Mouse (Mus musculus) embryonic stem cell, embryonic (primary cell): Measurements from ENCODE around the gene Mocs3.

Source experiments
- CTCF ChIA-PET, 4 experiments: fragments of 300-600 bp in 2 of 4; fragments of 350-600 bp in 2 of 4; sonication (Branson Sonifier 250); formaldehyde crosslinking; loops; one replicate each; lab custom pipeline; 2022; ENCODE audit warnings: inconsistent platforms in 2 of 4; lab: Charles Lee
- POLR2A ChIA-PET, 4 experiments: fragments of 300-600 bp in 2 of 4; fragments of 350-600 bp in 2 of 4; sonication (Branson Sonifier 250); formaldehyde crosslinking; loops; one replicate each; lab custom pipeline; 2022; ENCODE audit warnings: antibody characterized with exemption in 4 of 4, inconsistent platforms in 1 of 4; lab: Charles Lee

The Mocs3 gene

DNA sequence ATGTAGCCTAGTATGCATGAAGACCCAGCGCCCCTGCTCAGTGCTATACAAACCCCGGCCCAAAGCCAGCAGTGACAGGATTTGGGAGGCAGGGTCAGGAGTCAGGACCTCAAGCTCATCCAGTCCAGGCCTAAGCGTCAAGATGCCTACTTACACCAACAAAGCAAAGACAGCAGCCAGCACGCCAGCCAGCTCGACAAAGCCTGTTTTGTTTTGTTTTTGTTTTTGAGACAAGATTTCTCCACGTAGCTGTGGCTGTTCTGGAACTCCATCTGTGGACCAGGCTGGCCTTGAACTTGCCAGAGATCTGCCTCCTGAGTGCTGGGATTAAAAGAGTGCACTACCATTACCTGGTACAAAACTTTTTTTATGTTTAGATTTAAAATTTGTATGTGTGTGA is 7.1 kb upstream of the Mocs3 start:
- ChIA-PET POLR2A (interaction anchor here in 2 of 4 experiments (0.8 to 12.9 kb wide), 6 partner anchors 8 to 35 kb away, joined by 3 to 101 read pairs (median 5); no protein-coding TSS in a partner anchor), CTCF (interaction anchor here in 1 of 4 experiments (0.6 kb wide), 1 partner anchor 654 kb away, joined by 5 read pairs; no protein-coding TSS in a partner anchor)

- CTCF ChIA-PET: interaction anchor here (0.7 to 3.3 kb wide), 8 partner anchors 9 to 1278 kb away, joined by 3 to 12 read pairs (median 4); partner anchors contain the start of gene Adnp (in 1 of the 4)
- POLR2A ChIA-PET: interaction anchor here in 3 of 4 experiments (0.6 to 12.9 kb wide), 21 partner anchors 8 to 1562 kb away, joined by 3 to 101 read pairs (median 5); partner anchors contain the start of gene Adnp (in 2 of the 3)
These were observed 1.1 kb upstream of the Mocs3 start for GRCm38 (mm10) chr2:168229116-168230025.

DNA sequence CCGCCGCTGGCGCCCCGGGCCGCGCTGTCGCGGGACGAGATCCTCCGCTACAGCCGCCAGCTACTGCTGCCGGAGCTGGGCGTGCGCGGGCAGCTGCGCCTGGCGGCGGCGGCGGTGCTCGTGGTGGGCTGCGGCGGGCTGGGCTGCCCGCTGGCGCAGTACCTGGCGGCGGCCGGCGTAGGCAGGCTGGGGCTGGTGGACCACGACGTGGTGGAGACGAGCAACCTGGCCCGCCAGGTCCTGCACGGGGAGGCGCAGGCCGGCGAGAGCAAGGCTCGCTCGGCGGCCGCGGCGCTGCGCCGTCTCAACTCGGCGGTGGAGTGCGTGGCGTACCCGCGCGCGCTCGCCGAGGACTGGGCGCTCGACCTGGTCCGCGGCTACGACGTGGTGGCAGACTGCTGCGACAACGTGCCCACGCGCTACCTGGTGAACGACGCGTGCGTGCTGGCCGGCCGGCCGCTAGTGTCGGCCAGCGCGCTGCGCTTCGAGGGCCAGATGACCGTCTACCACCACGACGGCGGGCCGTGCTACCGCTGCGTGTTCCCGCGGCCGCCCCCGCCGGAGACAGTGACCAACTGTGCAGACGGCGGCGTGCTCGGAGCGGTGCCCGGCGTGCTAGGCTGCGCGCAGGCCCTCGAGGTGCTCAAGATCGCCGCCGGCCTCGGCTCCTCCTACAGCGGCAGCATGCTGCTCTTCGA is 500 bp downstream of the Mocs3 start:
- ChIA-PET CTCF (interaction anchor here in 3 of 4 experiments (0.5 to 3.3 kb wide), 8 partner anchors 11 to 116 kb away, joined by 3 to 12 read pairs (median 4); partner anchors contain the start of gene Adnp (in 2 of the 3)), POLR2A (interaction anchor here in 3 of 4 experiments (0.6 to 12.9 kb wide), 31 partner anchors 8 to 461 kb away, joined by 3 to 101 read pairs (median 5); partner anchors contain the start of genes Adnp (in 3 of the 3), Pard6b (in 1 of the 3) and Ptpn1 (in 1 of the 3))

GRCm38 (mm10) chr2:168231471-168231829 is 1.0 kb downstream of the Mocs3 start:
- ChIA-PET POLR2A (interaction anchor here in 3 of 4 experiments (0.6 to 12.9 kb wide), 24 partner anchors 9 to 611 kb away, joined by 3 to 101 read pairs (median 4); partner anchors contain the start of genes Adnp (in 2 of the 3) and Pard6b (in 1 of the 3)), CTCF (interaction anchor here in 2 of 4 experiments (0.7 to 3.3 kb wide), 5 partner anchors 17 to 114 kb away, joined by 3 to 12 read pairs (median 8); partner anchors contain the start of gene Adnp (in 1 of the 2))

DNA sequence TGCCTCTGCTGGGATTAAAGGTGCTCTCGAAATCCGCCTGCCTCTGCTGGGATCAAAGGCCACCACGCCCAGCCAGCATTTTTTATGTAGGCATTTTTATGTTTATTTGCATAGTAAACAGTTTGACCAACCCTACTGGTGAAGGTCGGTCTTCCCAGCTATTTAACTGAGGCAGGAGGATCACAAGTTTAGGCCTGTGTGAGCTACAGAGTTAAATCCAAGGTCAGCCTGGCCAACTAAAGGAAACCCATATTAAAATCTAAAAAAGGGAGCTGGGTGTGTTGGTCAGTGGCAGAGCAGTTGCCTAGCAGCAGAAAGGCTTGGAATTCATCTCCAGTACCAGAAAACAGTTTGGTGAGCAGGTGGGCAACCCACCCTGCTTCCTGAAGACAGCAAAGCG is 2.9 kb downstream of the Mocs3 start:
- ChIA-PET POLR2A (interaction anchor here (0.6 to 12.9 kb wide), 54 partner anchors 9 to 605 kb away, joined by 3 to 101 read pairs (median 4); partner anchors contain the start of genes Adnp (in 3 of the 4) and Pard6b (in 1 of the 4)), CTCF (interaction anchor here (0.6 to 2.5 kb wide), 17 partner anchors 9 to 509 kb away, joined by 3 to 16 read pairs (median 5); partner anchors contain the start of genes Adnp (in 2 of the 4) and Atp9a (in 1 of the 4))

GRCm38 (mm10) chr2:168238335-168238734 is 7.9 kb downstream of the Mocs3 start:
- ChIA-PET CTCF (interaction anchor here in 2 of 4 experiments (1.0 to 1.3 kb wide), 3 partner anchors 9 to 84 kb away, joined by 3 to 5 read pairs (median 3); no protein-coding TSS in a partner anchor), POLR2A (interaction anchor here in 2 of 4 experiments (0.8 to 1.7 kb wide), 4 partner anchors 8 to 84 kb away, joined by 3 to 7 read pairs (median 4); partner anchors contain the start of genes Dpm1 (in 1 of the 2), Gm20716 (in 1 of the 2) and Mocs3 (in 1 of the 2))

- ChIA-PET POLR2A (interaction anchor here in 1 of 4 experiments (1.8 to 2.2 kb wide), 2 partner anchors 10 to 35 kb away, joined by 5 to 7 read pairs; partner anchors contain the start of gene Adnp), CTCF (interaction anchor here in 3 of 4 experiments (0.6 to 1.2 kb wide), 3 partner anchors 9 to 88 kb away, joined by 3 to 5 read pairs (median 4); no protein-coding TSS in a partner anchor)
These were observed 12.4 kb downstream of the Mocs3 start for GRCm38 (mm10) chr2:168242841-168243240.

- ChIA-PET POLR2A (interaction anchor here in 1 of 4 experiments (1.8 to 2.2 kb wide), 2 partner anchors 11 to 36 kb away, joined by 5 to 7 read pairs; partner anchors contain the start of gene Adnp), CTCF (interaction anchor here in 2 of 4 experiments (1.0 to 1.2 kb wide), 2 partner anchors 10 to 89 kb away, joined by 3 to 5 read pairs; no protein-coding TSS in a partner anchor)
These were observed 12.9 kb downstream of the Mocs3 start for GRCm38 (mm10) chr2:168243278-168243677.

GRCm38 (mm10) chr2:168245571-168245970 is 15.1 kb downstream of the Mocs3 start:
- ChIA-PET POLR2A (interaction anchor here in 2 of 4 experiments (0.6 to 4.4 kb wide), 5 partner anchors 11 to 131 kb away, joined by 3 to 22 read pairs (median 4); partner anchors contain the start of gene Adnp (in 1 of the 2)), CTCF (interaction anchor here in 3 of 4 experiments (0.5 to 1.6 kb wide), 6 partner anchors 8 to 300 kb away, joined by 3 to 7 read pairs (median 3); no protein-coding TSS in a partner anchor)

GRCm38 (mm10) chr2:168248167-168248855 is 17.9 kb downstream of the Mocs3 start:
- ChIA-PET CTCF (interaction anchor here (0.6 to 2.0 kb wide), 23 partner anchors 8 to 381 kb away, joined by 3 to 10 read pairs (median 4); no protein-coding TSS in a partner anchor), POLR2A (interaction anchor here in 3 of 4 experiments (0.6 to 4.4 kb wide), 5 partner anchors 11 to 185 kb away, joined by 3 to 22 read pairs (median 4); no protein-coding TSS in a partner anchor)

- POLR2A ChIA-PET: interaction anchor here in 2 of 4 experiments (0.6 to 4.4 kb wide), 5 partner anchors 11 to 47 kb away, joined by 3 to 22 read pairs (median 4); no protein-coding TSS in a partner anchor
- CTCF ChIA-PET: interaction anchor here (0.6 to 2.0 kb wide), 23 partner anchors 9 to 905 kb away, joined by 3 to 10 read pairs (median 4); no protein-coding TSS in a partner anchor
These were observed 18.4 kb downstream of the Mocs3 start for GRCm38 (mm10) chr2:168248856-168249245.

DNA sequence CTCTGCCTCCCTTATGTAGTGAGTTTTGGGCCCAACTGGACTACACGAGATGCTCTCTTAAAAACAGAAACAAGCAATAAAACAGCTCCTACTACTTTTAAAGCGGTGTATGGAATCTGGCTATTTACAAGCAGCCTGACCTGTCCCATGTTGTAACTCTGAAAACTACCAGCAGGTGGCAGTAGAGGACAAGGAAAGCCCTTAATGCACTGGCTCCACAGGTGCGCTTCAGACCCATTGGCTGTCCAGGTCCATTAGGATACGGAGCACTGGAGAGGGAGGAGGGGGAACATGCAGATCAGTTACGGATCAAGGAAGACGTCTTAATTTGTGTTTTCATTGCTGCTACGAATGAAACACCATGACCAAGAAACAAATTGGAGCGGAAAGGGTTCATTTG is 19.8 kb downstream of the Mocs3 start:
- CTCF ChIA-PET: interaction anchor here (0.5 to 2.0 kb wide), 32 partner anchors 10 to 643 kb away, joined by 3 to 10 read pairs (median 4); no protein-coding TSS in a partner anchor
- POLR2A ChIA-PET: interaction anchor here in 3 of 4 experiments (0.5 to 1.1 kb wide), 7 partner anchors 10 to 219 kb away, joined by 3 to 5 read pairs (median 3); no protein-coding TSS in a partner anchor

DNA sequence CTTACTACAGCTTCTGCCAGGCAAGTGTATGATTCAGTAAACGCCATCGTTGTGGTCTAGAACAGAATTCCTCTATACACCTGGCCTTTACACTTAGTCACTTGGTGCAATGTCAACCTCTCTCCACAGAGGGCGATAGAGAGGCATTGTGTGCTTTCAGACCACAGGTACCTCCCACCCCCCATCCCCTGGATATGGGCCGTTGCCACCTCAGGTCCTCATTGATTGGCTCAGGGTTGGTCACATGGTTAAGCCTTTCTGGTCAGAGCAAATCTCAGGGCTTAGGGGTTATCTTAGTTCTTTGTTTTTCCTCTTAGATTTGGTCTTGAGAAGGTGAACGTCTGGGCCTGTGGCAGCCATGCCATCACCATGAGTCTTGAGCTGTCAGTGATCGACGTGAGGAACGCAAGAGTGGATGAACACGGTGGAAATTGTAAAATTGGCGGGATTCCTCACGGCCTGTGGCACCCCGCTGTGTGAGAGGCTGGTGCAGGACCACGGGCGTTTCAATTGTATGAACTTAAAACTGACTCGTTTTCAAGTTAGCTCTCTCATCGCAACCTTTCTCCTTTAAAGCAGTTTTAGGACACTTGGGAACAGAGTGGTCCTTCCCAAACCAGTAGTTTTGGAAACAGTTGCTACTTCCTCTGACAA is 22.3 kb downstream of the Mocs3 start:
- ChIA-PET CTCF (interaction anchor here (0.5 to 3.2 kb wide), 36 partner anchors 10 to 589 kb away, joined by 3 to 13 read pairs (median 3); no protein-coding TSS in a partner anchor), POLR2A (interaction anchor here in 3 of 4 experiments (0.6 to 2.9 kb wide), 11 partner anchors 10 to 660 kb away, joined by 3 to 8 read pairs (median 3); partner anchors contain the start of gene Adnp (in 1 of the 3))

- CTCF ChIA-PET: interaction anchor here in 3 of 4 experiments (0.5 to 3.2 kb wide), 22 partner anchors 8 to 588 kb away, joined by 3 to 13 read pairs (median 4); no protein-coding TSS in a partner anchor
- POLR2A ChIA-PET: interaction anchor here in 3 of 4 experiments (0.6 to 2.9 kb wide), 11 partner anchors 9 to 482 kb away, joined by 3 to 15 read pairs (median 4); partner anchors contain the start of gene Adnp (in 2 of the 3)
These were observed 23.4 kb downstream of the Mocs3 start for GRCm38 (mm10) chr2:168253822-168254221.

DNA sequence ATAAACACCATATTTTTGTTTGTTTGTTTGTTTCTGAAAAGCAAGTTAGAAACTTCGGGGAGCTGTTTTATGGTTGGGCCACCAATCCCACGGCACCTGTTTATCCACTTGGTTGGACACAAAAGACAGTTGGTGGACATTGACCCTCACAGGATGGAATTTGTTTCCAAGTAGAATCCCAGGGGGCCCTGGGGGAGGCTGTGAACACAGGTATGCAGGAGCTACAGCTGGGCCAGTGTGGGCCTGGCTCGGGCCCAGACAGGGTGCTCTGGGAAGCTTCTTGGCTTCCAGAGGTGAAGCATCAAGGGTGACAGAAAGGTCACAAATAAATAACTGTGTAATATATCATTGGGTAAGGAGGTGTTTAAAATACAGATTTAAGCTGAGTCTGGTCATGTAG is 26.1 kb downstream of the Mocs3 start:
- POLR2A ChIA-PET: interaction anchor here in 1 of 4 experiments (0.7 to 1.1 kb wide), 2 partner anchors 11 to 12 kb away, joined by 3 read pairs; no protein-coding TSS in a partner anchor

More for the DNA sequence above, 26.1 kb downstream of the Mocs3 start:
- CTCF ChIA-PET: interaction anchor here in 3 of 4 experiments (0.6 to 2.2 kb wide), 5 partner anchors 12 to 1973 kb away, joined by 3 to 10 read pairs (median 4); no protein-coding TSS in a partner anchor
